9 mouse cellular contexts compared by ENCODE assay signal in genomic region chr12:107808158-107808715, GRCm38 (mm10).
DNase-seq lines count a peak whose midpoint lies in the region; ATAC-seq lines count a peak whose summit lies in the region.
"Had no signal": no experiment of that assay in that cellular context is flagged by ENCODE, and none has a peak within 500 bp of the region (broad histone marks: within the 10 kb centered on the region; RNA-seq: fewer than 3 reads in every experiment).

No protein-coding gene starts in this region.

- H3K4me1 ChIP-seq in midbrain, embryonic 11.5 days (ENCODE audit: control insufficient read depth, insufficient read depth, low read length), result peaks cover 4% of the 10 kb centered on the region; the same call in 1 of the 2 replicates
- H3K4me1 ChIP-seq in midbrain, embryonic 15.5 days, result peaks cover 8% of the 10 kb centered on the region; the same call in 1 of the 2 replicates
- H3K4me1 ChIP-seq in kidney, embryonic 14.5 days (ENCODE audit: control insufficient read depth, insufficient read depth, low read length), result no peaks in the 10 kb centered on the region
- H3K4me1 ChIP-seq: megakaryocyte, embryonic 14.5 days had no signal

- peak; percentile 59 for DNase-seq in embryo, embryonic 10 days (ENCODE audit: low spot score)
- DNase-seq in embryo, embryonic 9.5 days (ENCODE audit: extremely low spot score), result no peak
- DNase-seq in midbrain, embryonic 11.5 days (ENCODE audit: low spot score, missing footprints), result peak; percentile 44
- DNase-seq in forelimb bud, embryonic 11.5 days (ENCODE audit: low read depth, low spot score), result peak; percentile 48
- no peak for DNase-seq in left cerebral cortex, adult 18-20 months (ENCODE audit: low spot score in 2 of 2)
- DNase-seq in spleen, postnatal 10 days (ENCODE audit: low spot score in 2 of 2), result no peak

- no peaks in the 10 kb centered on the region for H3K9me3 ChIP-seq in midbrain, embryonic 11.5 days (ENCODE audit: control insufficient read depth, low read length)
- no peaks in the 10 kb centered on the region for H3K9me3 ChIP-seq in midbrain, embryonic 15.5 days
- no peaks in the 10 kb centered on the region for H3K9me3 ChIP-seq in kidney, embryonic 14.5 days (ENCODE audit: control insufficient read depth, low read length)

- WGBS in midbrain, embryonic 11.5 days, result 64% methylated on average over 9 of the region's 9 CpGs
- whole genome bisulfite sequencing in midbrain, embryonic 15.5 days, result 57% methylated on average over 9 of the region's 9 CpGs
- 47% methylated on average over 9 of the region's 9 CpGs for WGBS in kidney, embryonic 14.5 days

- no peak for ATAC-seq in midbrain, embryonic 11.5 days (ENCODE audit: low FRiP score)
- ATAC-seq in midbrain, embryonic 15.5 days (replicated peaks), result no peak
- ATAC-seq in kidney, embryonic 14.5 days (ENCODE audit: low FRiP score, low TSS enrichment), result no peak

- no peak overlapping the region for H3K27ac ChIP-seq in midbrain, embryonic 11.5 days (ENCODE audit: low read depth, low read length)
- no peak overlapping the region for H3K27ac ChIP-seq in midbrain, embryonic 15.5 days
- no peak overlapping the region for H3K27ac ChIP-seq in kidney, embryonic 14.5 days (ENCODE audit: low read depth, low read length)

- H3K27me3 ChIP-seq in midbrain, embryonic 11.5 days (ENCODE audit: control insufficient read depth, insufficient read depth, low read length), result no peaks in the 10 kb centered on the region
- H3K27me3 ChIP-seq in midbrain, embryonic 15.5 days (replicated peaks), result no peaks in the 10 kb centered on the region
- H3K27me3 ChIP-seq in kidney, embryonic 14.5 days (ENCODE audit: control insufficient read depth, insufficient read depth, low read length), result no peaks in the 10 kb centered on the region; the same call in 1 of the 2 replicates

- no peaks in the 10 kb centered on the region for H3K36me3 ChIP-seq in midbrain, embryonic 11.5 days (ENCODE audit: control insufficient read depth, insufficient read depth, low read length)
- H3K36me3 ChIP-seq in midbrain, embryonic 15.5 days (replicated peaks), result no peaks in the 10 kb centered on the region
- H3K36me3 ChIP-seq in kidney, embryonic 14.5 days (ENCODE audit: control insufficient read depth, insufficient read depth, low read length), result no peaks in the 10 kb centered on the region

- no peak overlapping the region for H3K4me3 ChIP-seq in midbrain, embryonic 11.5 days (ENCODE audit: low read depth, low read length)
- H3K4me3 ChIP-seq in midbrain, embryonic 15.5 days, result no peak overlapping the region
- no peak overlapping the region for H3K4me3 ChIP-seq in kidney, embryonic 14.5 days (ENCODE audit: low read length)
- H3K4me3 ChIP-seq: megakaryocyte, embryonic 14.5 days had no signal

- H3K4me2 ChIP-seq in midbrain, embryonic 11.5 days, result no peak overlapping the region
- H3K4me2 ChIP-seq in midbrain, embryonic 15.5 days, result no peak overlapping the region
- no peak overlapping the region for H3K4me2 ChIP-seq in kidney, embryonic 14.5 days (replicated peaks; ENCODE audit: low read depth, low read length)

- H3K9ac ChIP-seq in midbrain, embryonic 11.5 days (ENCODE audit: low read length), result no peak overlapping the region
- H3K9ac ChIP-seq in midbrain, embryonic 15.5 days, result no peak overlapping the region
- H3K9ac ChIP-seq in kidney, embryonic 14.5 days (ENCODE audit: low read depth, low read length), result no peak overlapping the region

Comparison
In these comparisons a context has a peak if more than half of its experiments do, and no peak if none do; other contexts are left out.
1. DNase-seq: peak in embryo, embryonic 10 days (single experiment), midbrain, embryonic 11.5 days (single experiment) and forelimb bud, embryonic 11.5 days (single experiment); none in embryo, embryonic 9.5 days (single experiment), left cerebral cortex, adult 18-20 months (0 of 2) and spleen, postnatal 10 days (0 of 2).